32 mouse cellular contexts compared by ENCODE assay signal in genomic region chr9:119760226-119760625, GRCm38 (mm10). TPM values are rescaled to one million over a fixed set of nuclear protein-coding genes. Genes with fewer than 3 reads are reported as not detected.
DNase-seq lines count a peak whose midpoint lies in the region; ATAC-seq and TF ChIP-seq lines count a peak whose summit lies in the region.
"Had no signal": no experiment of that assay in that cellular context is flagged by ENCODE, and none has a peak within 500 bp of the region (broad histone marks: within the 10 kb centered on the region; RNA-seq: fewer than 3 reads in every experiment).

No protein-coding gene starts in this region.

- H3K4me2 ChIP-seq in liver, embryonic 14.5 days (ENCODE audit: low read depth), result no peak overlapping the region
- H3K4me2 ChIP-seq in liver, embryonic 12.5 days, result no peak overlapping the region
- H3K4me2 ChIP-seq: hindbrain, embryonic 12.5 days; liver, embryonic 15.5 days; midbrain, embryonic 12.5 days; neural tube, embryonic 12.5 days had no signal

- H3K9ac ChIP-seq in liver, embryonic 14.5 days (replicated peaks), result no peak overlapping the region
- H3K9ac ChIP-seq in liver, embryonic 12.5 days, result no peak overlapping the region
- H3K9ac ChIP-seq in ES-Bruce4 (ENCODE audit: low read depth, poor library complexity, severe bottlenecking), result no peak overlapping the region
- H3K9ac ChIP-seq: hindbrain, embryonic 12.5 days; liver, embryonic 15.5 days; midbrain, embryonic 12.5 days; neural tube, embryonic 12.5 days had no signal

- H3K36me3 ChIP-seq in liver, embryonic 14.5 days (replicated peaks; ENCODE audit: control insufficient read depth, insufficient read depth, low read depth), result no peaks in the 10 kb centered on the region
- no peaks in the 10 kb centered on the region for H3K36me3 ChIP-seq in liver, embryonic 12.5 days
- no peaks in the 10 kb centered on the region for H3K36me3 ChIP-seq in E14TG2a.4 (ENCODE audit: insufficient read depth, low read length)
- H3K36me3 ChIP-seq in ES-Bruce4 (ENCODE audit: control insufficient read depth, insufficient read depth, low read length, poor library complexity, severe bottlenecking), result no peaks in the 10 kb centered on the region
- H3K36me3 ChIP-seq: hindbrain, embryonic 12.5 days; liver, embryonic 15.5 days; midbrain, embryonic 12.5 days; neural tube, embryonic 12.5 days had no signal

- TF ChIP-seq POLR2A in ES-Bruce4 (IDR thresholded peaks at IDR 0.05; ENCODE audit: insufficient read depth, low read length), result no peak

- WGBS in liver, embryonic 14.5 days (ENCODE audit: insufficient replicate concordance), result 63% methylated on average over 3 of the region's 3 CpGs
- WGBS in liver, embryonic 12.5 days (ENCODE audit: insufficient replicate concordance), result 76% methylated on average over 3 of the region's 3 CpGs

- H3K4me1 ChIP-seq in liver, embryonic 14.5 days (replicated peaks; ENCODE audit: control insufficient read depth in 2 of 2, insufficient read depth in 2 of 2, low read length in 1 of 2), result no peaks in the 10 kb centered on the region
- no peaks in the 10 kb centered on the region for H3K4me1 ChIP-seq in liver, embryonic 12.5 days
- H3K4me1 ChIP-seq in E14TG2a.4 (replicated peaks; ENCODE audit: low read depth, low read length), result peaks cover 4% of the 10 kb centered on the region; the same call in 1 of the 2 replicates
- H3K4me1 ChIP-seq in ES-Bruce4 (ENCODE audit: control insufficient read depth, insufficient read depth, low read length), result no peaks in the 10 kb centered on the region
- H3K4me1 ChIP-seq: hindbrain, embryonic 12.5 days; liver, embryonic 15.5 days; megakaryocyte, embryonic 14.5 days; midbrain, embryonic 12.5 days; neural tube, embryonic 12.5 days had no signal

- H3K27me3 ChIP-seq in liver, embryonic 14.5 days (ENCODE audit: control insufficient read depth, insufficient read depth, low read length), result no peaks in the 10 kb centered on the region
- H3K27me3 ChIP-seq in liver, embryonic 12.5 days (replicated peaks), result no peaks in the 10 kb centered on the region
- H3K27me3 ChIP-seq in E14TG2a.4 (ENCODE audit: insufficient read depth, low read length) (no peaks in the 10 kb centered on the region; the same call in 1 of the 2 replicates), ES-Bruce4 (ENCODE audit: control insufficient read depth, insufficient read depth, low read length, poor library complexity, severe bottlenecking) (no peaks in the 10 kb centered on the region)
- H3K27me3 ChIP-seq: hindbrain, embryonic 12.5 days; liver, embryonic 15.5 days; megakaryocyte, embryonic 14.5 days; midbrain, embryonic 12.5 days; neural tube, embryonic 12.5 days had no signal

- no peak for DNase-seq in liver, embryonic 14.5 days (ENCODE audit: low read depth in 3 of 3, low spot score in 3 of 3)
- peak; percentile 45 for DNase-seq in R1 (ENCODE audit: low read depth, low spot score)
- DNase-seq in Muller cell, postnatal 12 days (ENCODE audit: inconsistent ontology term), result no peak
- DNase-seq in left cerebral cortex, adult 2 months (ENCODE audit: extremely low spot score in 1 of 2, low spot score in 2 of 2), result no peak
- DNase-seq: adrenal gland, postnatal 14 days; B cell, adult 2 months; cerebellum, adult 11 months; cerebellum, adult 9-11 months; gastrocnemius, postnatal 10 days; heart, postnatal 14 days; kidney, adult 8-10 months; kidney, postnatal 10 days; left cerebral cortex, postnatal 4 days; lung, postnatal 4 days; right cerebral cortex, adult 18-20 months; thymus, postnatal 36 days had no signal

- no peak overlapping the region for H3K4me3 ChIP-seq in liver, embryonic 14.5 days (ENCODE audit: insufficient read depth in 1 of 2, low read depth in 2 of 2, low read length in 2 of 2)
- H3K4me3 ChIP-seq in liver, embryonic 12.5 days, result no peak overlapping the region
- H3K4me3 ChIP-seq in E14TG2a.4 (replicated peaks; ENCODE audit: low read length), result no peak overlapping the region
- H3K4me3 ChIP-seq in ES-Bruce4 (ENCODE audit: low read depth, low read length), result no peak overlapping the region
- H3K4me3 ChIP-seq in left cerebral cortex, adult 2 months, result no peak overlapping the region
- H3K4me3 ChIP-seq: erythroblast, embryonic 14.5 days; hindbrain, embryonic 12.5 days; liver, embryonic 15.5 days; megakaryocyte, embryonic 14.5 days; midbrain, embryonic 12.5 days; myocyte; neural tube, embryonic 12.5 days had no signal

- peaks cover 3% of the 10 kb centered on the region; the same call in 1 of the 2 replicates for H3K9me3 ChIP-seq in liver, embryonic 14.5 days (ENCODE audit: control insufficient read depth, low read length)
- H3K9me3 ChIP-seq in liver, embryonic 12.5 days (replicated peaks), result peaks cover 10% of the 10 kb centered on the region; the same call in 1 of the 2 replicates
- H3K9me3 ChIP-seq in E14TG2a.4 (ENCODE audit: low read length) (no peaks in the 10 kb centered on the region), ES-Bruce4 (replicated peaks; ENCODE audit: control insufficient read depth, insufficient read depth, low read length, poor library complexity, severe bottlenecking) (no peaks in the 10 kb centered on the region; the same call in 1 of the 2 replicates)
- H3K9me3 ChIP-seq: liver, embryonic 15.5 days had no signal

- ATAC-seq in liver, embryonic 14.5 days (ENCODE audit: insufficient read depth), result no peak
- ATAC-seq in liver, embryonic 12.5 days, result no peak
- ATAC-seq: forebrain, embryonic 16.5 days; hindbrain, postnatal 0 days; intestine, embryonic 16.5 days had no signal

- peak; percentile 44; the same call in 1 of the 2 replicates for TF ChIP-seq CTCF in liver, embryonic 14.5 days (IDR thresholded peaks at IDR 0.05; ENCODE audit: low read depth)
- TF ChIP-seq CTCF in E14TG2a.4 (conservative IDR thresholded peaks at IDR 0.05; ENCODE audit: low read length), result peak; percentile 57
- peak; percentile 9 for TF ChIP-seq CTCF in ES-Bruce4 (IDR thresholded peaks at IDR 0.05; ENCODE audit: low read depth, low read length)
- no peak; the same call in 1 of the 2 replicates for TF ChIP-seq CTCF in left cerebral cortex, adult 2 months (IDR thresholded peaks at IDR 0.05)

- no peak for TF ChIP-seq EP300 in liver, embryonic 14.5 days (IDR thresholded peaks at IDR 0.05; ENCODE audit: low read depth)
- TF ChIP-seq EP300 in ES-Bruce4 (IDR thresholded peaks at IDR 0.05; ENCODE audit: insufficient read depth, low read depth, low read length), result no peak

- intact Hi-C loops in left cerebral cortex, adult 2 months (cut with DNase I), result no loop called here

- H3K27ac ChIP-seq in liver, embryonic 14.5 days, result no peak overlapping the region
- no peak overlapping the region for H3K27ac ChIP-seq in liver, embryonic 12.5 days
- no peak overlapping the region for H3K27ac ChIP-seq in ES-Bruce4 (ENCODE audit: insufficient read depth, low read length)
- no peak overlapping the region for H3K27ac ChIP-seq in left cerebral cortex, adult 2 months
- H3K27ac ChIP-seq: hindbrain, embryonic 12.5 days; hindbrain, postnatal 0 days; liver, embryonic 15.5 days; midbrain, embryonic 12.5 days; neural tube, embryonic 12.5 days had no signal

RNA-seq across cellular contexts. Expression of gene Scn10a, which starts 41.1 kb away (rescaled TPM):
- polyA plus RNA-seq in liver, embryonic 14.5 days (2012; rRNA removed), result 0.08 and 0.11 TPM in 2 replicates
- 0.06 TPM in 1 of 2 replicates, not detected in the other for polyA plus RNA-seq in liver, embryonic 14.5 days (2014; fragmentation: Nextera tagmentation; extraction: Ambion mirVana)
- polyA plus RNA-seq in liver, embryonic 12.5 days (2016; fragmentation: Nextera tagmentation; extraction: Ambion mirVana), result 0.05 and 0.10 TPM in 2 replicates
- not detected in 2 replicates for polyA plus RNA-seq in ES-Bruce4 (2011; ENCODE audit: insufficient read depth, insufficient read length, low read depth, missing spikeins)
- under 1 TPM; 0.14 to 0.20 TPM for total RNA-seq in left cerebral cortex, adult 2 months (2021)
- total RNA-seq: adrenal gland, postnatal 14 days; gastrocnemius, postnatal 10 days; layer of hippocampus, postnatal 14 days; midbrain, postnatal 0 days had no signal
- polyA plus RNA-seq: erythroblast, embryonic 14.5 days; forebrain, embryonic 11.5 days; hindbrain, postnatal 0 days; midbrain, embryonic 12.5 days; midbrain, postnatal 0 days had no signal
